Mouse (Mus musculus) thymus, postnatal 25 days (tissue): ENCODE measurements around the gene Tnk2.
"Not testable (repeated sequence)": the region's sequence is repeated elsewhere in the genome, so short reads cannot be mapped to it uniquely, and the experiment has no call there.

ENCODE experiments used
- DNase-seq: peaks from one replicate; pipeline ENCODE4 v3.0.0; 2022

Gene Tnk2

GRCm38 (mm10) chr16:32636871-32637521 is 6.7 kb upstream of the Tnk2 start:
- no peak for DNase-seq

- DNase-seq: peak; percentile 86
These were observed 5.2 kb upstream of the Tnk2 start for GRCm38 (mm10) chr16:32638476-32638875.

GRCm38 (mm10) chr16:32640096-32640495 is 3.6 kb upstream of the Tnk2 start:
- DNase-seq: no peak

- not testable (repeated sequence) for DNase-seq
These were observed 3.0 kb upstream of the Tnk2 start for GRCm38 (mm10) chr16:32640683-32641082.

- no peak for DNase-seq
These were observed 2.0 kb upstream of the Tnk2 start for GRCm38 (mm10) chr16:32641440-32642219.

GRCm38 (mm10) chr16:32642280-32642679 is 1.4 kb upstream of the Tnk2 start:
- no peak for DNase-seq

GRCm38 (mm10) chr16:32644069-32644800 is 561 bp downstream of the Tnk2 start:
- peak; percentile 67 for DNase-seq

GRCm38 (mm10) chr16:32644801-32645170 is 1.1 kb downstream of the Tnk2 start:
- no peak for DNase-seq

- DNase-seq: peak; percentile 78
These were observed 1.8 kb downstream of the Tnk2 start for GRCm38 (mm10) chr16:32645361-32645914.

- DNase-seq: no peak
These were observed 2.3 kb downstream of the Tnk2 start for GRCm38 (mm10) chr16:32646014-32646413.

GRCm38 (mm10) chr16:32647712-32648111 is 4.0 kb downstream of the Tnk2 start:
- DNase-seq: no peak

GRCm38 (mm10) chr16:32650461-32650860 is 6.8 kb downstream of the Tnk2 start:
- DNase-seq: no peak

- DNase-seq: peak; percentile 68
These were observed 7.4 kb downstream of the Tnk2 start for GRCm38 (mm10) chr16:32650974-32651618.

- no peak for DNase-seq
These were observed 10.5 kb downstream of the Tnk2 start for GRCm38 (mm10) chr16:32654071-32654733.

GRCm38 (mm10) chr16:32655534-32655933 is 11.9 kb downstream of the Tnk2 start:
- DNase-seq: no peak

GRCm38 (mm10) chr16:32656321-32656720 is 12.6 kb downstream of the Tnk2 start:
- DNase-seq: no peak

GRCm38 (mm10) chr16:32656794-32657193 is 13.1 kb downstream of the Tnk2 start:
- DNase-seq: no peak

- DNase-seq: no peak
These were observed 14.0 kb downstream of the Tnk2 start for GRCm38 (mm10) chr16:32657498-32658250.

GRCm38 (mm10) chr16:32658743-32659171 is 15.1 kb downstream of the Tnk2 start:
- peak; percentile 53 for DNase-seq

- no peak for DNase-seq
These were observed 15.7 kb downstream of the Tnk2 start for GRCm38 (mm10) chr16:32659385-32659784.

GRCm38 (mm10) chr16:32660095-32660494 is 16.4 kb downstream of the Tnk2 start:
- DNase-seq: peak; percentile 81
